Mouse (Mus musculus) brown adipose tissue, adult 24 weeks (tissue): ENCODE measurements around the gene Bmf. TPM values are rescaled to one million over a fixed set of nuclear protein-coding genes. Genes with fewer than 3 reads are reported as not detected.

ENCODE experiments used
- H3K27ac ChIP-seq: fragments of 200-500 bp; replicated peaks from 2 replicates; pipeline ENCODE4 v1.5.1; 2012; ENCODE audit warnings: low read depth, mild to moderate bottlenecking, low read length
- H3K4me1 ChIP-seq: fragments of 200-500 bp; 2 replicates; pipeline ENCODE4 v1.6.1; 2012; ENCODE audit warnings: low read length, mixed read lengths; ENCODE audit not compliant: control insufficient read depth, insufficient read depth, insufficient read length
- H3K4me3 ChIP-seq: fragments of 200-500 bp; 2 replicates; pipeline ENCODE4 v1.5.1; 2012; ENCODE audit warnings: low read depth, mild to moderate bottlenecking, low read length, moderate library complexity; ENCODE audit not compliant: insufficient read depth
- polyA plus RNA-seq: library from polyadenylated mRNA; stranded (reverse); fragments of >200 nt; gene quantifications from 2 replicates; pipeline ENCODE4 v1.2.4, GENCODE M21; 2012; ENCODE audit not compliant: missing spikeins, insufficient read depth, insufficient read length

Bmf gene
- polyA plus RNA-seq, 1 experiment: 3.0 TPM

- no peak overlapping the region; the same call in 1 of the 2 replicates for H3K27ac ChIP-seq
Measured at GRCm38 (mm10) chr2:118551606-118552005, 2.1 kb upstream of the Bmf start.

GRCm38 (mm10) chr2:118548421-118549221, 866 bp downstream of the Bmf start:
- H3K4me3 ChIP-seq: peak overlapping the region; percentile 79
- H3K4me1 ChIP-seq: peaks cover 43% of the 10 kb centered on the region
- 0 out of 2 replicates have a peak overlapping the region, but pooled peaks have one; percentile 11 for H3K27ac ChIP-seq

More at GRCm38 (mm10) chr2:118551606-118552005, 2.1 kb upstream of the Bmf start:
- Histone ChIP-seq H3K4me3 (no peak overlapping the region), H3K4me1 (peaks cover 24% of the 10 kb centered on the region)

GRCm38 (mm10) chr2:118547541-118548016, 1.9 kb downstream of the Bmf start:
- Histone ChIP-seq H3K27ac (no peak overlapping the region; the same call in 1 of the 2 replicates), H3K4me1 (peaks cover 36% of the 10 kb centered on the region), H3K4me3 (peak overlapping the region; percentile 79)

GRCm38 (mm10) chr2:118546798-118547165, 2.7 kb downstream of the Bmf start:
- Histone ChIP-seq H3K27ac (peak overlapping the region; percentile 54; the same call in 1 of the 2 replicates), H3K4me1 (peaks cover 35% of the 10 kb centered on the region), H3K4me3 (no peak overlapping the region)

GRCm38 (mm10) chr2:118546104-118546797, 3.2 kb downstream of the Bmf start:
- Histone ChIP-seq H3K4me1 (peaks cover 32% of the 10 kb centered on the region), H3K27ac (peak overlapping the region; percentile 54), H3K4me3 (no peak overlapping the region)

GRCm38 (mm10) chr2:118545242-118546103, 4.0 kb downstream of the Bmf start:
- H3K4me1 ChIP-seq: peaks cover 36% of the 10 kb centered on the region
- H3K27ac ChIP-seq: peak overlapping the region; percentile 54
- no peak overlapping the region for H3K4me3 ChIP-seq

GRCm38 (mm10) chr2:118543893-118544799, 5.3 kb downstream of the Bmf start:
- no peak overlapping the region for H3K4me3 ChIP-seq
- peaks cover 45% of the 10 kb centered on the region for H3K4me1 ChIP-seq
- H3K27ac ChIP-seq: no peak overlapping the region

GRCm38 (mm10) chr2:118542971-118543573, 6.4 kb downstream of the Bmf start:
- H3K27ac ChIP-seq: no peak overlapping the region
- H3K4me3 ChIP-seq: no peak overlapping the region
- H3K4me1 ChIP-seq: peaks cover 42% of the 10 kb centered on the region

GRCm38 (mm10) chr2:118541716-118542115, 7.8 kb downstream of the Bmf start:
- H3K4me1 ChIP-seq: peaks cover 39% of the 10 kb centered on the region
- no peak overlapping the region for H3K4me3 ChIP-seq
- no peak overlapping the region for H3K27ac ChIP-seq

GRCm38 (mm10) chr2:118540691-118541117, 8.8 kb downstream of the Bmf start:
- H3K27ac ChIP-seq: peak overlapping the region; percentile 82
- H3K4me3 ChIP-seq: no peak overlapping the region
- peaks cover 37% of the 10 kb centered on the region for H3K4me1 ChIP-seq

- Histone ChIP-seq H3K4me1 (peaks cover 32% of the 10 kb centered on the region), H3K27ac (peak overlapping the region; percentile 82), H3K4me3 (no peak overlapping the region)
Measured at GRCm38 (mm10) chr2:118539881-118540516, 9.5 kb downstream of the Bmf start.

GRCm38 (mm10) chr2:118539040-118539439, 10.4 kb downstream of the Bmf start:
- no peak overlapping the region for H3K4me3 ChIP-seq
- peaks cover 31% of the 10 kb centered on the region for H3K4me1 ChIP-seq
- H3K27ac ChIP-seq: no peak overlapping the region

GRCm38 (mm10) chr2:118537226-118537625, 12.3 kb downstream of the Bmf start:
- peaks cover 45% of the 10 kb centered on the region for H3K4me1 ChIP-seq
- H3K4me3 ChIP-seq: no peak overlapping the region
- no peak overlapping the region for H3K27ac ChIP-seq
